Mouse (Mus musculus) heart, embryonic 11.5 days (tissue): ENCODE measurements around the gene Krtap19-3. TPM values are rescaled to one million over a fixed set of nuclear protein-coding genes. Genes with fewer than 3 reads are reported as not detected.

Source experiments
- ATAC-seq: fragments of 200-750 bp; cut with Nextera tagmentation; replicated peaks from 2 replicates; pipeline ENCODE4 v1.8.0; 2017; ENCODE audit warnings: moderate library complexity; ENCODE audit not compliant: insufficient number of reproducible peaks, low FRiP score, low TSS enrichment
- H3K27ac ChIP-seq: fragments of 300-500 bp; sonication (generic); 2 replicates; pipeline ENCODE4 v1.5.1; 2014; ENCODE audit warnings: mild to moderate bottlenecking, low read depth, low read length
- H3K27me3 ChIP-seq: fragments of 300-500 bp; sonication (generic); 2 replicates; pipeline ENCODE4 v1.6.1; 2014; ENCODE audit warnings: mild to moderate bottlenecking, low read length, mixed read lengths; ENCODE audit not compliant: control insufficient read depth, insufficient read depth
- H3K36me3 ChIP-seq: fragments of 300-500 bp; sonication (generic); 2 replicates; pipeline ENCODE4 v1.6.1; 2014; ENCODE audit warnings: mild to moderate bottlenecking, low read length, moderate library complexity, mixed read lengths; ENCODE audit not compliant: control insufficient read depth, insufficient read depth
- H3K4me1 ChIP-seq: fragments of 300-500 bp; sonication (generic); 2 replicates; pipeline ENCODE4 v1.6.1; 2014; ENCODE audit warnings: low read length; ENCODE audit not compliant: control insufficient read depth, insufficient read depth
- H3K4me2 ChIP-seq: fragments of 300-500 bp; sonication (generic); 2 replicates; pipeline ENCODE4 v1.6.1; 2014; ENCODE audit warnings: mild to moderate bottlenecking, moderate library complexity
- H3K4me3 ChIP-seq: fragments of 300-500 bp; sonication (generic); 2 replicates; pipeline ENCODE4 v1.5.1; 2014; ENCODE audit warnings: low read depth, low read length
- H3K9ac ChIP-seq: fragments of 300-500 bp; sonication (generic); 2 replicates; pipeline ENCODE4 v1.6.1; 2014; ENCODE audit warnings: mild to moderate bottlenecking, low read depth, low read length, moderate library complexity
- H3K9me3 ChIP-seq: fragments of 300-500 bp; sonication (generic); replicated peaks from 2 replicates; pipeline ENCODE4 v1.6.1; 2016; ENCODE audit warnings: low read length; ENCODE audit not compliant: control insufficient read depth
- WGBS: fragments of 180-500 bp; shearing (Covaris S2); extraction: QIAGEN DNeasy Blood & Tissue Kit; methylation state at CpG from one replicate; pipeline ENCODE4 v1.1.7; 2014; ENCODE audit not compliant: insufficient replicate concordance; 5-methylcytosine and 5-hydroxymethylcytosine counted together
- polyA plus RNA-seq: library from polyadenylated mRNA; unstranded; fragments of >200 nt; fragmentation: Nextera tagmentation; extraction: Ambion mirVana; gene quantifications from 2 replicates; pipeline ENCODE4 v1.2.1, GENCODE M21; 2014

Krtap19-3 gene
- polyA plus RNA-seq, 1 experiment from 2014 or later = not detected

DNA sequence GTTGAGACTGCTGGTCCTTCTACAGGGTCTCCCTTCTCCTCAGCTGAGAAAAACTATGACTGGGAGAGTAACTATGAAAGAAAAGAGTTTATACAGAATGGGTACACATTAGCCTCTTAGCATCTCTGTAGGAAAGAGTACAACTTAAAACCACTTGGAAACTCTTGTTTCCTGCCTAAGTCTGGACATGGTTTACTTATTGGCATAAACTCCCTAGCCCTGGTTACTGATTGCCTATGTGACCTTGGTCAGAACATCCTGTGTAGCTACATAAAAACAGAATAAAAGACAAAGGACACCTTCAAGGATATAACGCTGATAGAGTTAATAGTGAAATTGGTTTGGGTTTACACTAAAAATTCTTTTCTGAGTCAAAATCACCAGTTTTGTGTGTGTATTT is 30.5 kb downstream of the Krtap19-3 start:
- H3K4me2 ChIP-seq = no peak overlapping the region
- H3K4me3 ChIP-seq = no peak overlapping the region
- H3K9me3 ChIP-seq = no peaks in the 10 kb centered on the region
- WGBS = 80% methylated on average over 1 of the region's 1 CpGs
- no peak overlapping the region for H3K27ac ChIP-seq
- H3K9ac ChIP-seq = no peak overlapping the region
- no peak for ATAC-seq
- H3K36me3 ChIP-seq = no peaks in the 10 kb centered on the region
- H3K4me1 ChIP-seq = no peaks in the 10 kb centered on the region
- no peaks in the 10 kb centered on the region for H3K27me3 ChIP-seq

Other genes with a start within 250 kb of the Krtap19-3 start
- gene Krtap26-1, start 230.2 kb downstream of the Krtap19-3 start, polyA plus RNA-seq = not detected in 2 replicates
- gene Krtap27-1, start 206.4 kb downstream of the Krtap19-3 start, polyA plus RNA-seq = not detected in 2 replicates
- not detected in 2 replicates for gene 2310061N02Rik, start 170.1 kb downstream of the Krtap19-3 start, polyA plus RNA-seq
- not detected in 2 replicates for gene Krtap13-1, start 149.2 kb downstream of the Krtap19-3 start, polyA plus RNA-seq
- gene Krtap13, start 126.4 kb downstream of the Krtap19-3 start, polyA plus RNA-seq = not detected in 2 replicates
- not detected in 2 replicates for gene 2310034C09Rik, start 119.2 kb downstream of the Krtap19-3 start, polyA plus RNA-seq
- gene 2310057N15Rik, start 103.8 kb downstream of the Krtap19-3 start, polyA plus RNA-seq = not detected in 2 replicates
- gene Gm5965, start 100.1 kb downstream of the Krtap19-3 start, polyA plus RNA-seq = not detected in 2 replicates
- not detected in 2 replicates for gene Gm20741, start 65.8 kb downstream of the Krtap19-3 start, polyA plus RNA-seq
- gene Krtap15, start 57.8 kb downstream of the Krtap19-3 start, polyA plus RNA-seq = not detected in 2 replicates
- gene Krtap14, start 51.9 kb downstream of the Krtap19-3 start, polyA plus RNA-seq = not detected in 2 replicates
- gene Krtap19-1, start 8.6 kb downstream of the Krtap19-3 start, polyA plus RNA-seq = not detected in 2 replicates
- gene Krtap19-2, start 3.8 kb downstream of the Krtap19-3 start, polyA plus RNA-seq = not detected in 2 replicates
- gene Krtap19-4, start 7.1 kb upstream of the Krtap19-3 start, polyA plus RNA-seq = not detected in 2 replicates
- gene Krtap19-5, start 18.4 kb upstream of the Krtap19-3 start, polyA plus RNA-seq = not detected in 2 replicates
- gene Krtap19-9b, start 54.2 kb upstream of the Krtap19-3 start, polyA plus RNA-seq = not detected in 2 replicates
- not detected in 2 replicates for gene Krtap16-3, start 84.8 kb upstream of the Krtap19-3 start, polyA plus RNA-seq
- gene Krtap22-2, start 132.7 kb upstream of the Krtap19-3 start, polyA plus RNA-seq = not detected in 2 replicates
- gene Gm10229, start 137.2 kb upstream of the Krtap19-3 start, polyA plus RNA-seq = not detected in 2 replicates
- gene Krtap6-1, start 153.7 kb upstream of the Krtap19-3 start, polyA plus RNA-seq = not detected in 2 replicates
- gene Gm10228, start 163.4 kb upstream of the Krtap19-3 start, polyA plus RNA-seq = not detected in 2 replicates
- gene Krtap6-5, start 169.8 kb upstream of the Krtap19-3 start, polyA plus RNA-seq = not detected in 2 replicates
- not detected in 2 replicates for gene 1110025L11Rik, start 186.0 kb upstream of the Krtap19-3 start, polyA plus RNA-seq
- not detected in 2 replicates for gene Krtap6-3, start 206.0 kb upstream of the Krtap19-3 start, polyA plus RNA-seq